Comparison of ENCODE assay signal across 8 mouse cellular contexts in the genomic region with DNA sequence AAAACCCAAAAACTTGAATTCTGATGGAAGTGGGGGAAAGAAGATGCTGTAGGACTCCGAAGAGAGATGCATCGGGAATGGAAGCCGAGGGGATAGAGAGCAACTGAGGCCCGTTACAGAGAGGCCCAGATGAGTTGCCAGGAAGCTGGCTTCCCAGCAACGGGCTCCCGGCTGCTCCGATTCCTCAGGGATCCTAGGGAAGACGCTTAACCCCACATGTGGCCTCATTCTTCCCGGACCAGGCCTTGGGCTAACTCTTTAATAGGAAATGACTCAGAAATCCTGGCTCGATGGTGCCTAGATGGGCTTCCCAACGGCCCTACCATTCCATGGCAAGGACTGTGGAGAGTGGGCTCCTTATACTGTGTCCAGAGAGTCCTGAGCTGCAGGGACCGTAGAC. TPM values are rescaled to one million over a fixed set of nuclear protein-coding genes. Genes with fewer than 3 reads are reported as not detected.
DNase-seq lines count a peak whose midpoint lies in the region; ATAC-seq and TF ChIP-seq lines count a peak whose summit lies in the region.

No protein-coding gene starts in this region.

- no peaks in the 10 kb centered on the region for H3K9me3 ChIP-seq in hindbrain, embryonic 15.5 days

- no peaks in the 10 kb centered on the region for H3K36me3 ChIP-seq in liver, adult 2 months (ENCODE audit: control insufficient read depth, insufficient read depth, low read length)
- H3K36me3 ChIP-seq in hindbrain, embryonic 15.5 days = no peaks in the 10 kb centered on the region
- peaks cover 5% of the 10 kb centered on the region for H3K36me3 ChIP-seq in myocyte (ENCODE audit: control insufficient read depth, insufficient read depth)

- H3K27me3 ChIP-seq in liver, adult 2 months (ENCODE audit: control insufficient read depth, insufficient read depth, low read length) = no peaks in the 10 kb centered on the region
- no peaks in the 10 kb centered on the region for H3K27me3 ChIP-seq in hindbrain, embryonic 15.5 days
- H3K27me3 ChIP-seq in myocyte (ENCODE audit: control insufficient read depth, insufficient read depth, insufficient read length) = no peaks in the 10 kb centered on the region

- H3K79me2 ChIP-seq in liver, adult 2 months (ENCODE audit: control insufficient read depth, insufficient read depth, low read length) = no peaks in the 10 kb centered on the region
- H3K79me2 ChIP-seq in myocyte (ENCODE audit: control insufficient read depth, insufficient read depth) = peaks cover 4% of the 10 kb centered on the region

- TF ChIP-seq CTCF in liver, adult 2 months (IDR thresholded peaks at IDR 0.05; ENCODE audit: low read depth, low read length) = no peak
- no peak for TF ChIP-seq CTCF in cortical plate, adult 2 months (IDR thresholded peaks at IDR 0.05; ENCODE audit: extremely low read depth, insufficient read depth, low read length)

- 19% methylated on average over 12 of the region's 12 CpGs for WGBS in liver, adult 2 months
- WGBS in hindbrain, embryonic 15.5 days = 6% methylated on average over 12 of the region's 12 CpGs

- peak overlapping the region; percentile 64 for H3K4me2 ChIP-seq in hindbrain, embryonic 15.5 days
- H3K4me2 ChIP-seq in myocyte (ENCODE audit: low read depth) = peak overlapping the region; percentile 73

- H3K4me1 ChIP-seq in liver, adult 2 months (ENCODE audit: control insufficient read depth, insufficient read depth, low read length) = peaks cover 4% of the 10 kb centered on the region
- no peaks in the 10 kb centered on the region for H3K4me1 ChIP-seq in cortical plate, adult 2 months (ENCODE audit: control insufficient read depth, insufficient read depth, low read length)
- H3K4me1 ChIP-seq in hindbrain, embryonic 15.5 days (replicated peaks) = peaks cover 20% of the 10 kb centered on the region

- H3K27ac ChIP-seq in liver, adult 2 months (replicated peaks; ENCODE audit: insufficient read depth, low read depth, low read length) = no peak overlapping the region
- H3K27ac ChIP-seq in cortical plate, adult 2 months (ENCODE audit: insufficient read depth, low read length) = no peak overlapping the region
- H3K27ac ChIP-seq in hindbrain, embryonic 15.5 days (replicated peaks) = no peak overlapping the region

- no peak for DNase-seq in liver, adult 2 months (ENCODE audit: extremely low read depth, low read depth, low spot score)
- no peak for DNase-seq in liver
- DNase-seq in right cerebral cortex, postnatal 14 days = no peak
- no peak for DNase-seq in gastrocnemius, postnatal 36 days
- DNase-seq in B cell, adult 2 months = no peak

- ATAC-seq in hindbrain, embryonic 15.5 days (ENCODE audit: low FRiP score, low read depth) = no peak

- peak overlapping the region; percentile 55 for H3ac ChIP-seq in myocyte (ENCODE audit: control insufficient read depth, insufficient read length)

- peak overlapping the region; percentile 22; the same call in 1 of the 2 replicates for H3K4me3 ChIP-seq in liver, adult 2 months (ENCODE audit: insufficient read depth, low read depth, low read length)
- peak overlapping the region; percentile 52; the same call in 1 of the 2 replicates for H3K4me3 ChIP-seq in cortical plate, adult 2 months (ENCODE audit: insufficient read depth, low read length)
- H3K4me3 ChIP-seq in hindbrain, embryonic 15.5 days = peak overlapping the region; percentile 71
- H3K4me3 ChIP-seq in myocyte = peak overlapping the region; percentile 73

- H3K9ac ChIP-seq in liver, adult 2 months (ENCODE audit: low read depth, low read length) = no peak overlapping the region
- peak overlapping the region; percentile 35 for H3K9ac ChIP-seq in hindbrain, embryonic 15.5 days

- TF ChIP-seq POLR2A in liver, adult 2 months (IDR thresholded peaks at IDR 0.05; ENCODE audit: extremely low read depth, insufficient read depth, low read length) = no peak
- no peak for TF ChIP-seq POLR2A in cortical plate, adult 2 months (IDR thresholded peaks at IDR 0.05; ENCODE audit: extremely low read depth, insufficient read depth, low read length)
- TF ChIP-seq POLR2A in myocyte (IDR thresholded peaks at IDR 0.05; ENCODE audit: insufficient read length, low read depth) = no peak

- intact Hi-C loops in gastrocnemius, postnatal 36 days (cut with DNase I) = no loop called here

TF ChIP-seq in myocyte, 11 proteins besides CTCF, POLR2A, EP300 and RAD21:
- no peak for TF ChIP-seq TCF3 (IDR thresholded peaks at IDR 0.05; ENCODE audit: insufficient read length, low read depth)

RNA-seq across cellular contexts. Expression of a gene that starts 0.6 kb away (rescaled TPM):
- 1.4 and 1.9 TPM in 2 replicates for total RNA-seq in liver, adult 2 months (2014; rRNA removed)
- polyA plus RNA-seq in liver, adult 2 months (2012; rRNA removed) = 1.9 and 2.1 TPM in 2 replicates
- polyA plus RNA-seq in cortical plate, adult 2 months (2012; rRNA removed) = 14.2 and 14.5 TPM in 2 replicates
- polyA plus RNA-seq in hindbrain, embryonic 15.5 days (2015; fragmentation: Nextera tagmentation; extraction: Ambion mirVana) = 6.5 and 7.9 TPM in 2 replicates
- 8.8 TPM for polyA plus RNA-seq in myocyte (2012; fragmentation: generic; extraction: Trizol)
- 1 to 10 TPM; 1.4 to 2.8 TPM for total RNA-seq in gastrocnemius, postnatal 36 days (2021)

RNA-seq across cellular contexts. Expression of a gene that starts 0.9 kb away (rescaled TPM):
- total RNA-seq in liver, adult 2 months (2014; rRNA removed) = 1.9 and 4.0 TPM in 2 replicates
- polyA plus RNA-seq in liver, adult 2 months (2012; rRNA removed) = 2.7 and 3.1 TPM in 2 replicates
- polyA plus RNA-seq in cortical plate, adult 2 months (2012; rRNA removed) = 10.3 and 11.9 TPM in 2 replicates
- polyA plus RNA-seq in hindbrain, embryonic 15.5 days (2015; fragmentation: Nextera tagmentation; extraction: Ambion mirVana) = 19.3 and 21.0 TPM in 2 replicates
- 11.1 TPM for polyA plus RNA-seq in myocyte (2012; fragmentation: generic; extraction: Trizol)
- 1 to 10 TPM; 1.5 to 2.0 TPM for total RNA-seq in gastrocnemius, postnatal 36 days (2021)

RNA-seq across cellular contexts. Expression of a gene that starts 11.7 kb away (rescaled TPM):
- not detected in 2 replicates for total RNA-seq in liver, adult 2 months (2014; rRNA removed)
- polyA plus RNA-seq in liver, adult 2 months (2012; rRNA removed) = not detected in 2 replicates
- polyA plus RNA-seq in cortical plate, adult 2 months (2012; rRNA removed) = not detected in 2 replicates
- polyA plus RNA-seq in hindbrain, embryonic 15.5 days (2015; fragmentation: Nextera tagmentation; extraction: Ambion mirVana) = not detected in 2 replicates
- not detected for polyA plus RNA-seq in myocyte (2012; fragmentation: generic; extraction: Trizol)
- total RNA-seq in gastrocnemius, postnatal 36 days (2021) = not detected

RNA-seq across cellular contexts. Expression of a gene that starts 15.5 kb away (rescaled TPM):
- total RNA-seq in liver, adult 2 months (2014; rRNA removed) = not detected in 2 replicates
- polyA plus RNA-seq in liver, adult 2 months (2012; rRNA removed) = not detected in 2 replicates
- polyA plus RNA-seq in cortical plate, adult 2 months (2012; rRNA removed) = 1.1 and 1.2 TPM in 2 replicates
- polyA plus RNA-seq in hindbrain, embryonic 15.5 days (2015; fragmentation: Nextera tagmentation; extraction: Ambion mirVana) = 0.97 and 1.2 TPM in 2 replicates
- polyA plus RNA-seq in myocyte (2012; fragmentation: generic; extraction: Trizol) = 0.07 TPM
- not detected for total RNA-seq in gastrocnemius, postnatal 36 days (2021)

RNA-seq across cellular contexts. Expression of a gene that starts 34.4 kb away (rescaled TPM):
- not detected in 2 replicates for total RNA-seq in liver, adult 2 months (2014; rRNA removed)
- polyA plus RNA-seq in liver, adult 2 months (2012; rRNA removed) = not detected in 2 replicates
- 1.8 and 1.9 TPM in 2 replicates for polyA plus RNA-seq in cortical plate, adult 2 months (2012; rRNA removed)
- polyA plus RNA-seq in hindbrain, embryonic 15.5 days (2015; fragmentation: Nextera tagmentation; extraction: Ambion mirVana) = 0.14 and 0.22 TPM in 2 replicates
- polyA plus RNA-seq in myocyte (2012; fragmentation: generic; extraction: Trizol) = 55.4 TPM
- not detected for total RNA-seq in gastrocnemius, postnatal 36 days (2021)

Comparison
In these comparisons a context has a peak if more than half of its experiments do, and no peak if none do; other contexts are left out.
1. H3K4me3 ChIP-seq: peak in every context shown above with its lines; median percentile 73 in myocyte; 71 in hindbrain, embryonic 15.5 days; 52 in cortical plate, adult 2 months; 22 in liver, adult 2 months.